17 mouse cellular contexts compared by ENCODE assay signal in the genomic region with DNA sequence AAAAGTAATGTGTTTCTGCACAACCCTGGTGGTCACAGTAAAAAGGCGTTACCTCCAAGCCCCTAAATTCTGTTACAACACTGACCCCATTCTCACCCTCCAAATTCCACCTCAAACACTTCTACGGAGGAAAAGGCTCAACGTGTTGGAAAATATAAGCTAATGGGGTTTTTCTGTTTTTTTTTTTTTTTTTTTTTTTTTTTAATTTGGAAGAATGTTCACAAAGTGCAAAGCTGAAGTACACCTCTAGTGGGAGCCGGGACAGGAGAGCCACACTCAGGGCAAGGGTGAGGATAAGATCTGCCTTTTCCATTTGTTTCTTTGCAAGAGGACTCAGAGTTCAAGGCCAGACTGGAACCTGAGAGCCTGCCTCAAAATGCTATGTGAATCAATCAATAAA.
"Had no signal": no experiment of that assay in that cellular context is flagged by ENCODE, and none has a peak within 500 bp of the region (broad histone marks: within the 10 kb centered on the region; RNA-seq: fewer than 3 reads in every experiment).

No protein-coding gene starts in this region.

- H3K36me3 ChIP-seq: liver, embryonic 15.5 days; lung, embryonic 15.5 days; midbrain, embryonic 12.5 days; midbrain, embryonic 15.5 days; neural tube, embryonic 12.5 days; stomach, embryonic 15.5 days had no signal

- H3K9ac ChIP-seq: liver, embryonic 15.5 days; liver, postnatal 0 days; lung, embryonic 15.5 days; midbrain, embryonic 12.5 days; midbrain, embryonic 15.5 days; neural tube, embryonic 12.5 days; stomach, embryonic 15.5 days had no signal

- H3K9me3 ChIP-seq: liver, embryonic 15.5 days; lung, embryonic 15.5 days; midbrain, embryonic 12.5 days; midbrain, embryonic 15.5 days; neural tube, embryonic 12.5 days; stomach, embryonic 15.5 days had no signal

- ATAC-seq: liver, postnatal 0 days; midbrain, embryonic 15.5 days had no signal

- H3K4me2 ChIP-seq: liver, embryonic 15.5 days; lung, embryonic 15.5 days; midbrain, embryonic 12.5 days; midbrain, embryonic 15.5 days; neural tube, embryonic 12.5 days; stomach, embryonic 15.5 days had no signal

- H3K27ac ChIP-seq: liver, embryonic 15.5 days; lung, embryonic 15.5 days; macrophage; midbrain, embryonic 12.5 days; midbrain, embryonic 15.5 days; neural tube, embryonic 12.5 days; stomach, embryonic 15.5 days; stomach, postnatal 0 days had no signal

- H3K4me1 ChIP-seq: liver, embryonic 15.5 days; megakaryocyte, embryonic 14.5 days; midbrain, embryonic 12.5 days; midbrain, embryonic 15.5 days; stomach, embryonic 15.5 days had no signal

- H3K4me3 ChIP-seq: liver, embryonic 15.5 days; lung, embryonic 15.5 days; megakaryocyte, embryonic 14.5 days; midbrain, embryonic 12.5 days; midbrain, embryonic 15.5 days; neural tube, embryonic 12.5 days; stomach, embryonic 15.5 days had no signal

- H3K27me3 ChIP-seq: liver, embryonic 15.5 days; lung, embryonic 15.5 days; megakaryocyte, embryonic 14.5 days; midbrain, embryonic 12.5 days; midbrain, embryonic 15.5 days; neural tube, embryonic 12.5 days; stomach, embryonic 15.5 days had no signal

- DNase-seq: liver, postnatal 0 days; lung, adult 2 months; lung, postnatal 10 days; lung, postnatal 36 days; right cerebral cortex, postnatal 14 days; thymus, adult 2 months; thymus, postnatal 25 days; thymus, postnatal 4 days had no signal
